Mouse (Mus musculus): Measurements from ENCODE around the gene Vti1a.

Gene Vti1a

DNA sequence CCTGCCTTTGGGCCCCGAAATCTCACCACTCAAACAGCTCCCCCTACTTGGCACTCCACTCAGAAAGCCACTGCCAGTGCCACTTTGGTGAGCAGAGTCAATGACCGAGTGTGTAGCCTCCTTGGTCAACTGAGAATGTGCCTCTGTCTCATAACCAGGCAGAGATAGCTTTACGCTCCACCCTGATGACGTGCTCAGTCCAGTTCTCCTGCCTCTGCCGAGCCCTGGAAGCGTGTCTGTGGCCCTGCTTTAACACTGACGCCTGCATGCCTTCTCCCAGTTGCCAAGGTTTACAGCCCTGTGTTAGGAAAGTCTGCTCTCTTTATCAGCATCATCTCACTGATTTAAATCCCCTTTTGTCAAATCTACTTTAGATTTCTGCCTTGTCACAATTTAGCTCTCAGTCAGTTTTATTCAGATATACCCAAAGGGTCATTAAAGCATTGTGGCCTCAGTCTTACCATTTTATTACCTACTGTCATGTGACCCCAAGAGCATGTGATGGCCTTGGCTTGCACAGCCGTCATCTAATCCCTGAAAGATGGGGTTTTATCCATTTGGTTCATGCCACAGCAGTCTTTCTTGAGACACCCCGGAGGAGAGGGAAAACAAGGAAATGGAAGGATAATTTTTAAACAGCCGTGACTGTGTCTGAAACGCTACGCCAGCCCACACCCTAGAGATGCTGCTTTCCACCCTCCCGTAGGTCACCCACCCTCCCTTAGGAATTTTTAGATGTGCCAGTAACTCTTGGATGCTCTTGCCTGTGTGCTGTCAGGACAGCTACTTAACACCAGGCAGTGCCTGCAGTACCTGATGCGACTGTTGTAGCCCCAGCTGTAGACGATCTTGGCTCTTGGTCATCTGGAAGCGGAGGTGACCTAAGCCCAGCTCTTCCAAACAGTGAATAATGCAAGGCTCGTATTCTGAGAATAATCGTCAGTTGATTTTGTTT, 269.5 kb downstream of the Vti1a start:
- no peak for DNase-seq (ENCODE audit: low spot score in 2 of 2)

DNA sequence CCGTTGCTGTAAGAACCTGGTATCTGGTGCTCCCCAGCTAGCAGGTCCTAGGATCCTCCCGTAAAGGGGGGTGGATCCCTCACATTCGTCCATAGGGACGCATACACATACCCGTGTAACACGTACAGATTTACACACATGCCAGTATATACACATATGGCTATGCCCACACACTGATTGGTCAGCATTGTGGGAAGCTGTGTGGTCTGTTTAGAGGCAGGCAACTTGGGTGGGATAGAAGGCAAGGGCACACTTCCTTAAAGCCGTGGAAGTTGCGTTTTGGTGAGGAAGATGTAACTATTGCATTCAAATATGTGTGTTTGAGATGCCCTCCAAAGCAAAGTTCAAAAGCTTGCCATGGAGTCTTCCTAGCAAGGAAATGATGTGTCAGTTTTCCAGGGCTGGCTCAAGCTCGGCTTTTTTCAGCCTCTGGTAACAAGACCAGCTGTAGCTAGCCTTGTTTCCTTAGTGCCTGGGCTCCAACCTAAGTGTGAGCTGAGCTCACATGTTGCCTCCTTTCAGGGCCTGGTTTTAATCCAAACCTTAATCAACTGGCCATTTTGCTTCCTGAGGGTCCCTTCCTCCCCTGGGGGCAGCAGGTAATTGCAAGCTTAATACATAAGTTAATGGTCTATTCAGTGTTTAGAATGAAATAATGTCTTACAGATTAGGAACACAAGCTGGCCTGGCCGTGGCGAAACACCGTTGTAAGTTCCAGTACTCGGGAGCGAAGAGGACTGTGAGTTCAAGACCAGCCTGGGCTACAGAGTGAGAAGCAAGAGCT, 271.7 kb downstream of the Vti1a start:
- DNase-seq (ENCODE audit: low spot score in 2 of 2), result no peak

DNA sequence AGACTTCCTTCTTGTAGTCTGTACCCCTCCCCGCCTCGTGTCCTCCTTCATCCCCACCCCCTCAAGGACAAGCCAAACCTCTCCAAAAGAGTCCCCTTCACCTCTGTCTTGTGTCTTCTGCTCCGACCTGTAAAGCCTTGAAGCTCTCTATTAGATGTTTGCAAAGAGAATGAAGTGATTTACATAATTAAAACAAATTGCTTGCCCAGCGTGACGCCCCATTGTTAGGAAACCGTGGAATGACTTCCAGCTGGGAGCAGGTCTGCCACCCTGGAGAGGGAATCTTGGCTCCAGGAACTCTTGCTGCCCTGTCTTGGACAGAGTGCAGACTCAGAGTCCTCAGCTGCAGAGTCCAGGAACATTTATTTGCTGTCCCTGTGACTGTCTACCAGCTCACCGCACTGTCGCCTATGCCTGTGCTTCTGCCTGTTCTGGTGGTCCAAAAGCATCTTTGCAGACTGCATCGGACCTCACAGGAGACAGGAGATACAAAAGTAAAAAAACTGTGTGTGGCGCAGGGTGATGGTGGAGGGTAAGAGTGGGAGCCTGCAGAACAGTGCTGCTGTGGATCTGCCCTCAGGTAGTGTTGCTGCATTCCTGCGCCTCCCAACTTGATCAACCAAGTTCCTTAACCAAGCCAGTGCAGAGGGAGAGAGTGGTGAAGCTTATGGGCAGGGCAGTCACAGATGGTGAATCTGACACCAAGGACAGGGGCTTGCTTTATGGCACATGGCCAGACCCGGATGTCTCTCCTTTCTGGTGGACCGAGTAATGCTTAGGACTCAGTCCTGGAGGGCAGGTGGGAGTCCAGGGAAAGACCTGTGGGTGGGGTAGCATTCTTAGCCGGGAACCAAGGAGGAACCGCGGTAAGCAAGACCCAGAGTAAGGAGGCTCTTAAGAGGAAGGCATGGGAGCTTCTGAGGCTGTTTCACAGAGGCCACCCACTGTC, 273.1 kb downstream of the Vti1a start:
- no peak for DNase-seq (ENCODE audit: low spot score in 2 of 2)

DNA sequence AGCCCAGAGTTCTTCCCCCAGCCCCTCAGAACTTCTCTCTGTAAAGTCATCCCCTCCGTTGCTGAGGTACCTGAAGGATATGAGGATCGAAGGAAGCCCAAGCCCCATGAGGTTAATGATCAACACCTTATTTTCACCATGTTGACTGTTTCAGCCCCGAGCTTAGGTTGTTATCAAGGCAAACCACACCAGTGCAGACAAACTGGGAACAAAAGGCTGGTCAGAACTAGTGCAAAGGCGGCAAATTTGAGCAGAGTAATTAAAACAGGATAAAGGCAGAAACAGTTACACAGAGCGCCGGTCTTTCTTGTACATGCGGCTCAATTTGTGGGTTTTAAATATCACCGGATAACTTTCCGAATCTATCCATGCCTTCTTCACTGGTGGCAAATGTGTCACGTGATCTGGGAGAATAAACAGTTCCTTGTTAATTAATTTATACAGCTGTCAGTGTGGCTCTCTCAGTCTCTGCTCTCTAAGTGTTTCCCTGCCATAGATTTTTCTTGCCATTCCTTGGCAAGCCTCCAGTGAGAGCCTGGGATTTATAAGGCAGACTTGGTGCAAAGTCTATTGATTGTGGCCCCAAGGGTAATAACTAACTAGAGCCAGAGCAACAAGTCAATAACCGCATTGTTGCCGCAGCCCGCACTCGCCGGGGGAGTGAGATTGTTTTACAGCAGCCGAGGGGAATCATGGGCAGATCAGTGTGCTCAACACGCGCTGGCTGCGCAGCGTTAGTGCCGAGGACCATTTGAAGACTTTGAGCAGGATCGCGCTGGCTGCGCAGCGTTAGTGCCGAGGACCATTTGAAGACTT, 277.0 kb downstream of the Vti1a start:
- DNase-seq (ENCODE audit: low spot score in 2 of 2), result no peak

DNA sequence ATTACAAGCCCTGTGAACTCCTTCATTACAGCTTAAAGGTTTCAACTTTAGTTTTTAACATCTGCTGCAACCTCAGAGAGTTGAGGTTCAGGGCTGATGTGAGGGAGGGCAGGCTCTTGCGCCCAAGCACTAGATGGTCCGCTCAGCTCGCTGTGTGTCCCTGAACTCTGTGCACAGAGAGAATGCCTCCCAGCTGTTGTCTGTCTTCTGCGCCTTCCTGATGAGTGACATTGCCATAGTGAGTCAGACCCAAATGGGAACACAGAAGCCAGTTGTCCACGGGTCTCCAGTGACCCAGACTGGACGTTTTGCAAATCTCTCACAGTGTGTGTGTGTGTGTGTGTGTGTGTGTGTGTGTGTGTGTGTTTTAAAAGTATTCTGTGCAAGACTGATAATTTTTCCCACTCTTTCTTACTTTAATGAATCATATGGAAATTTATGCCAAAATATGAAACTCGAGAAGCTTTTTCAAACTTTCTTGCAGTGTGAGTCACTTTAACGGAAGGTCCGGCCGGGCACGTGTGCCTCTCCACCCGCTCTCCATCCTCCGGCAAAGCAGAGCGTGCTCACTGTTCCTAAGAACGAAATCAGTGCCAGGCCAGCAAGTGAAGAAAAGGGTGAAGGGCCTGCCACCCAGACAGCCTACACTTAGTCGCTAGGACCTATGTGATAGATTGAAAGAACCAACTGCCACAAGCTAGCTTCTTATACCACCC, 277.8 kb downstream of the Vti1a start:
- DNase-seq (ENCODE audit: low spot score in 2 of 2), result no peak

DNA sequence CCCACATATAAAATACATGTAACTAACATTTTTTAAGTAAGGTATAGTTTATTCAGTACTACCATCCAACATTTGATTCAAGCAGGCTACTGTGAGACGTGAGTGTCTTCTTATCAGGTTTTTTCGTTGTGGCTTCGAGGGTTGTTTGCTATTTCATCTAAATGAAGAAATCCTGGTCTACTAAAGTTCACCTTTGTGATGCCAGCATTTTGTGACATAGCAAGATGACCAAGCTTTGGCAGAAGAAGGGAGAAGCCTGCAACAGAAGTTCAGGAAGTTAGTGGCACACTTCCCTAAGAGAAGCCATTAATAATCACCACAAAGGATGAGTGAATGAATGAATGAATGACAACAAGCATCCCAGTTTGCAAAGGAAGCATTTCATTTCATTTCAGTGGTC, 278.4 kb downstream of the Vti1a start:
- DNase-seq (ENCODE audit: low spot score in 2 of 2), result no peak

DNA sequence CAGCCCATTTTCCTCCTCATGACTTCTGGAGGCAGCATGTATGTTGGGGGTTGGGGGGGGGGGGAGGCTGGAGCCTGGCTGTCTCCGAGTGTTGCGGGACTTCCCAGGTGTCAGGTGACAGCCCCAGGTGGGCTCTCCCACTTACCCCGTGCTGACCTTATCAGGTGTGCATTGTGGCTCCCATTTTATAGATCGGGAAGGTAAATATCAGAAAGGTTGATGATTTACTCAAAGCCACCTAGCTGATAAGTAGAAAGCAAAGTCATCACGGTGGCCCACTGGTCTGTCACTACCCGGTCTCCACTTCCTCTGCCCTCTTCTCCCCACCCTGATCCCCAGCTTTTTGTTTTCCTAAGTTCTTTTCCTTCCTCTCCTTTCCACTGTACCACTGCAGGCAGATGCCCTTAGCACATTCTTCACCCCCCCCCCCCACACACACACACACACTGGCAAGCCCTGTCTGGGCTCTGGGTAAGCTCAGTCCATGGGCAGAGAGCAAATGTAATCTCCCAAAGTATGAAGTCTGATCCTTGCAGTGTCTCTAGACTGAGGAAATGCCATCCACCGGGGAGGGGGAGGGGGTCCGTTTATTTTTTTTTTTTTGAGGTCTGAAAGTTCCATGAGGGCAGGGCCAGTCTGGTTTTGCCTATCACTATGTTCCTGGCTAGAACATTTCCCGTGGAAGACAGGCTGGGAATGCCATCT, 280.0 kb downstream of the Vti1a start:
- DNase-seq (ENCODE audit: low spot score in 2 of 2), result no peak

DNA sequence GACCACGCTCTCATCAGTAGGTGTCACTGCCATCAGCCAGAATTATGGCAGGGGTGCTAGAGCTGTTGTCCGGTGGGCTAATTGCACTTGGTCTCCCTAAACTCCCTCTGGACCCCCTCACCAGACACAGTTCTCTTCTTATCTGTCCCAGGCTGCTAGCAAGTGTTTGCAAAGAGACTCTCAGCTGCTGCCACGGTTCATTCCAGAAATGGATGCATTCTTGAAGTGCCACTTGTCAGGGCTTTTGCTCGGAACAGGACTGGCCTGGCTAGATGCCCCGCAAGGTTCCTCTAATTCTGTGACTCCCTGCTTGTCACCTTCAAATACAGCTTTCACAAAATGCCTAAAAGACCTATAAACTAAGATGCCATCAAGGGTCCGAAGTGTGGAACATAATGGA, 280.7 kb downstream of the Vti1a start:
- DNase-seq (ENCODE audit: low spot score in 2 of 2), result no peak

DNA sequence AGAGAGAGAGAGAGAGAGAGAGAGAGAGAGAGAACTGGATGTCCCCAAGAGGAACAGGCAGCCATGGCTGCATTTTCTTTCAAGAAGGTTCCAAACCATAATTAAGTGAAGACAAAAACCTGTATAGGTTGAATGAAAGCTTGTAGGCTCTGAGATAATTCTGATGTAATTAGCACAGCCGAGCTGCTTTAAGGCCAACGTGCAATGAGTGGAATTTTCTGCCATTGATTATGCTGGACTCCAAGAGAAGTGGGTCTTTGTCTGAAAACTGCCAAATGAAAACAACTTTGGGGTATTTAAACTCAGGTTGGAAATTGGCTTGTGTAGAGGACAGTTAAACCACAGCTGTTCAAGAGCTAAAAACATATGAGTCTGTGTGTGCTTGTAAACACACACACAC, 281.2 kb downstream of the Vti1a start:
- no peak for DNase-seq (ENCODE audit: low spot score in 2 of 2)

DNA sequence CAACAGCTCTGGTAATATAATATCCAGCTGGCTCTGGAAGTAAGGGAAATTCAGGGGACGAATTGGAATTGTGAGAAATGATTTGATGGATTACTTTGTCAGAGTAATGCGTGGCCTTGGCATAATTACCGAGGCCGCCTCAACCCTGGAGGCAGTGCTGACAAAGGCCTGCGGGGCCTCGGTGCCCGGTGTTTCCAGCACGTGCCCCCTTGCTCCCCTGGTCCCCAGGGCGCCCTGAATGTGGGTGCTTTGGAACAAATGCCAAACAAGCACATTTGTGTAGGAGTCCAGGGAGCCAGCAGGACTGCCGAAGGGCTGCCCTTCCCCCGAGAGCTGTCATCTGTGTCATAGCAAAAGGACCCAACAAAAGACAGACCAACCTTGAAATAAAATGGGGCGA, 281.9 kb downstream of the Vti1a start:
- DNase-seq (ENCODE audit: low spot score in 2 of 2), result no peak

DNA sequence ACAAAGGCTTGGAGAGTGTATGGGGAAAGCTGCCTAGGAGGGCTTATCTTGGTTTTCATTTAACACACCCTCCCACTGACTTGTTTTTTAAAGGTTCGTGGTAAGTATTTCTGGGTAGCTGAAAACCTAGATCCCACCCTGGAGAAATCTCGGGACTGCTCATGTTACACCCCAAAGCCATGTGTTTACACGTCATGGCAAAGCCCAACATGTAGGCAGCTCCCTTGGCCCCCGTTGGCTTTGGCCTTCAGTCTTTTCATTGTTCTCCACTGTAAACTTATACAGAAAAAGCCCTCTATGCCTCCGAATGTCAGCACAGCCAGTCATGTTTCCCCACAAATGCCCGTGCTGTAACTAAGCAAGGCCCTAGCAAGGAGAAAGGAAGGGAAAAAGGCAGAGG, 283.0 kb downstream of the Vti1a start:
- no peak for DNase-seq (ENCODE audit: low spot score in 2 of 2)

DNA sequence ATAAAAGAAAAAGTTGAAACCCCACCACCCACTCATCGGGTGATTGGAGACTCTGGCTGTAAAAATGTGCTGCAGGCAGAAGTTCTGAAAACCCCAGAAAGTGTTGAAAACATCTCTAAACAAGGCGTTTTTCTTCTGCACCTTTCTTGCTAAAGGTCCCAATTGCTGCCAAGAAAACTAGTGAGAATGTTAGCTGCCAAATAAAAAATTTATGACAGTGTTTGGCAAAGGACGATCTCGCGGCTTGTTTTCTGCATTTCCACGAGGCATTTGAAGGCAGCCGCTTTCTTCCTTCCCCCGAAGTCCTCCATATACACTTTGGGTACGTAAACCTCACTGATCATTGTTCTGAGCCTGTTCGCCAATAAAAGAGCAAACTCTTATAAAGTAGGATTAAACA, 291.6 kb downstream of the Vti1a start:
- no peak for DNase-seq (ENCODE audit: low spot score in 2 of 2)

DNA sequence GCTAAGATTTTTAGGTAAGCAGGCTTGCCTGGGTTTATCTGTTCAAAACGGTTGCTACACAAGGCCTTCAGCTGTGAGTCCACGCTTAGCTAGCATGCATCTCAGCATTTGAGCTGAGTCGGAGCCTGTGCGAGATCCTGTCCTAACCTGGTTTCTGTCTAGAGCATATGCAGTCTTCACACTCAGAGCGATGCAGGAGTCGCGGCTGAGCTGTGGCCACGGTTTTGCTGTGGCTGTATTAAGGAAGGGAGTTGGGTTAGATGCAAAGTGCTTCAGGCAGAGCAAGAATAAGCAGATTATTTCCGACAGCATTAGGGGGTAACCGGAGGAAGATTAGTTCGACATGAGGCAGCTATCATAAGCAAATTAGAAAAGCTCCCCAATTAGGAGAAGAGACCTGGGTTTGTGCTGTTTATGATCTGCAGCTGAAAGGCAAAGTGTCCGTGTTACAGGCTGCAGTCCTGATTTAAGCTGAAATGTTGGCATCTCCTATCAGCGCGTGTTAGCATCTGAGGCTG, 292.8 kb downstream of the Vti1a start:
- no peak for DNase-seq (ENCODE audit: low spot score in 2 of 2)

DNA sequence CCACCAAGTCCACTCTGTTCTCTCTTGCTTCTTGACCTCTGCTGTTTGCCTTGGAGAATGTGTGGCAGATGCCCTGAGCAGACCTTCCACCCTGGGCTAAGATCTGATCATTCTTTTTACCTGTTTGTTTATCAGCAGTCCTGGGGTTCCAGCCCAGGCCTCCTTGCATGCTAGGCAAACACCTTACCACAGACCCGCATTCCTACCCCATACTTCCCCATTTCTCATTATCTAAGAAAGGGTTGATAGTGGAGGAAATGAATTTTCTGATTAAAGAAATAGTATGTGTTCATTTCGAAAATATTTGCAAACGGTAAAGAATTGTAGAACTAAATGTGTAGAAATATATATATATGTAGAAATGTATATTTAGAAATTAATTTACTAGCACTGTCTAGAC, 293.7 kb downstream of the Vti1a start:
- DNase-seq (ENCODE audit: low spot score in 2 of 2), result no peak

DNA sequence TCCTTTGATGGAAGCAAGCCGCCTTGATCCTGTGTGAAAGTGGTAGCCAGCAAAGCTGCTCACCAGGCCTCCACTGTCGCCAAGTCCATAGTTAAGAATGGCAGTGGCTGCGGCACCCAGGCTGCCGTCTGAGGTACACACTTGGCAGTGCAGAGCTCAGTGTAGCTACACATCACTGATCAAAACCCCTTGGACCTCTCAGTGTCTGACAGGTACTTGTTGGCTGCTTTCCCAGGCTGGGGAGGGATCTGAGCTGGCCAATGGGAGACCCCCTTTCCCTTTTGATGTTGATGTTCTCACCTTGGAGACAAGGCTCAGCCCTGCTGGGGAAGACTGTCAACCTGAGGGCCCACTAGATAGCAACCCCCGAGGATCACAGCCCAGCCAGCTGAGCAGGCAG, 299.6 kb downstream of the Vti1a start:
- no peak for DNase-seq (ENCODE audit: low spot score in 2 of 2)

DNA sequence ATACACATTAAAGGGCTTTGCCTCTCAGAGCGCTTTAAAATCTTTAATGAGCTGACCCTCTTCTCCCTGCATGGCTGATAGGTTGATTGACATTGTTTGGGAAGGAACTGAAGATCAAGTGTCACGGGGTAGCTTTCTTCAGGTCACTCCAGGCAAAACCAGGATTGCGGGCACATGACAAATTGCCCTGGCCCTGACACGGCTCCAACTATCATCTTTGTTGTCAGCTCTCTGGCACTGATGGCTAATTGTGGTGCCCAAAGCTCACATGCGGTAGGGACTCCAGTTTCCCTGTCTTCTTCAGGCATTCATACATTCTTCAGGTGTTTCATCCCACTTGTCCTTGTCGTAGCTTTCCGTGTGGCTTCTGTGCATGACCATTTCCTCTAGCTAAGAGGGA, 300.2 kb downstream of the Vti1a start:
- no peak for DNase-seq (ENCODE audit: low spot score in 2 of 2)

DNA sequence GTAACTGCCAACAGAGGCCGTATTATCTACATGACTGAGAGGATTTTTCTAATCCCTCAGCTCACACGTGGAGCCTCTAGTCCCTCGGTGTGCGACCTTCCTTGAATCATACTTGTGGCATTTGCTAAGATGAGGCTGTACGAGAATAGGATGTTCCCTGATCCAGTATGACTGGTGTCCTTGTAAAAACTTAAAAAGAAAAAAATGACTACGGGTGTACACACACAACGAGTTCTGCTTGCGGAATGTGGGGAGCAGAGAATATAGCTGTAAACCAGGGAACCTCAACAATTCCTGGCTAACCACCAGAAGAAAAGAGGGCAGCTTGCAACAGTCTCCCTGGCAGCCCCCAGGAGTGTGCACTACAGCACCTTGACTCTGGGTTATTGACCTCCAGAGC, 300.8 kb downstream of the Vti1a start:
- no peak for DNase-seq (ENCODE audit: low spot score in 2 of 2)

DNA sequence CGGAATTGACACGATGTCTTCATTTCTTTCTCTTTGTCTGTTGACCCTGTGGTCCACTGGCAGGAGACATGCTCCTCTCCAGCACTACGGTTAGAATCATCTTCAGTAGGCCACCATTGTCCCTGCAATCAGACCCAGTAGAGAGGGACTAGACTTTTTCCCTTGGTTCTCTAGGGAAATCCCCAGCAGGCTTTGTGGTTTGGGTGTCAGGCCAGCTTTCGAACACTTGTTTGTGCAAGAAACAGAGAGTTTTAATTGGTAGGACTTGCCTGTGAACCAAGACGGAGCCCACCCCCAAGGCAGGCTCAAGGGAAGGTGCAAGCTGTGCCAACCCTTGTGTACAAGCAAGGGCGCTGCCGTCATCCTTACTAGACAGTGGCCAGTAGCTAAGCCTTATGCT, 302.5 kb downstream of the Vti1a start:
- no peak for DNase-seq (ENCODE audit: low spot score in 2 of 2)

DNA sequence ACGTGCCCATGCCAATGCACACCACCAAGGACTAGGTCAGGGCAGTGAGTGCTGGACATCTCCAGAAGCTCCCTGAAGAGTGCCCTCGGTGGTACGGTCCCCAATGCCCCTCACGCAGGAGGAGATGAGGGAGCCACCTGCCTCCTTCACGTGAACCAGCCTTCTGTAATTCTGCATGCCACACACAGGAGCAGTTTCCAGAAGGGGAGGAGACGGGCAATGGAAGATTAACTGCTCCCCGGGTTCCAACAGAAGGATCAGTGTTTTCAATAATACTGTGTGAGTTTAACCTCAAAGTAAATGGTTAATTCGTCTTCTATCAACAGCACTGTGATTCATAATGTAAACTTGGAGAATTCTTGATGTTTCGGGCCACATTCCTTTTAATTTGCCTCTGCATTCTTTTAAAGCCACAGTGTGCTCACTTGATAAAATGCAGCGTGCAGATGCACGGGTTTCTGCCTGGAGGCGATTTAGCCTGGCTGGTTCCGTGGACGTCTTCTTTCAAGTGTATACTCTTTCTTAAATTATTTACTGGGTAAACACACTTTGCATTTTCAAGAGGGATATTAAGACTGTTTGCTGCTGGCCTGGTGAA, 304.4 kb downstream of the Vti1a start:
- DNase-seq (ENCODE audit: low spot score in 2 of 2), result no peak
